In the genomic region with DNA sequence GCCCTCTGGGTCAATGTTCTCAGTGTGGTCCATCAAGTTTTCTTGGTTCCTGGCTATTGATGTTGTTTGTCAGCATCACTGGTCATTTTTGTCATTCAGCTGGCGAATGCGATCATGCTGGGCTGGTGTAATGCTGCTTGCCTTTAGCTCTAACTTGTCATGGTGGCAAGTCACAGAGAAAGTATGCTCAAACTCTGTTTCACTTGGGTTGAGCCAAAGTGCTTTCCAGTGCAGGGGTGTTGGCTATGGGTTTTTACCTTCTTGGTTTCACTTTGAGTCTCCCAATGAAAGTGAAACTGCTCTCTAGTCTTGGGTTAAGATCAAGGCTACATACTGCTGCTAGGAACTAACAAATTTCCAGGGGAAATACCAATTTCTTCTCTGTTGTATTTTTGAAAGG, we compare ENCODE assay signal across 1 mouse cellular context.
A peak's percentile ranks its signal among the peaks of the same experiment; 100 is the strongest.
TF ChIP-seq lines count a peak whose summit lies in the region.

No protein-coding gene starts in this region.

TF ChIP-seq in CH12.LX, 34 proteins besides CTCF, POLR2A, EP300 and RAD21 (continued from another document):
- TF ChIP-seq CHD1 (IDR thresholded peaks at IDR 0.05; ENCODE audit: low read depth, low read length) (peak; percentile 97), MXI1 (IDR thresholded peaks at IDR 0.05; ENCODE audit: low read depth, low read length) (no peak; the same call in 1 of the 2 replicates), CHD2 (IDR thresholded peaks at IDR 0.05; ENCODE audit: low read length) (peak; percentile 92), ZKSCAN1 (IDR thresholded peaks at IDR 0.05; ENCODE audit: borderline replicate concordance, low read depth, low read length) (no peak), RCOR1 (conservative IDR thresholded peaks at IDR 0.05; ENCODE audit: low read depth, low read length) (peak; percentile 99), JUN (IDR thresholded peaks at IDR 0.05; ENCODE audit: insufficient read depth, low read depth, low read length) (peak; percentile 97), TCF12 (IDR thresholded peaks at IDR 0.05; ENCODE audit: low read depth, low read length) (peak; percentile 96), MEF2A (IDR thresholded peaks at IDR 0.05; ENCODE audit: borderline replicate concordance, low read depth, low read length) (peak; percentile 98), POLR2AphosphoS2 (IDR thresholded peaks at IDR 0.05; ENCODE audit: low read depth, low read length) (0 out of 2 replicates have a peak, but pooled peaks have one; percentile 43), GABPA (IDR thresholded peaks at IDR 0.05; ENCODE audit: insufficient replicate concordance, low read depth, low read length) (no peak), MYC (IDR thresholded peaks at IDR 0.05; ENCODE audit: low read depth, low read length) (peak; percentile 93)
TF ChIP-seq in CH12.LX: peak in this region for 25.
